Mouse (Mus musculus) embryo, embryonic 9.5 days (tissue): ENCODE data around the gene Rapgef5.

Experiments
- DNase-seq: peaks from one replicate; pipeline ENCODE4 v3.0.0-alpha.2; 2017; ENCODE audit errors: extremely low spot score

The Rapgef5 gene

DNA sequence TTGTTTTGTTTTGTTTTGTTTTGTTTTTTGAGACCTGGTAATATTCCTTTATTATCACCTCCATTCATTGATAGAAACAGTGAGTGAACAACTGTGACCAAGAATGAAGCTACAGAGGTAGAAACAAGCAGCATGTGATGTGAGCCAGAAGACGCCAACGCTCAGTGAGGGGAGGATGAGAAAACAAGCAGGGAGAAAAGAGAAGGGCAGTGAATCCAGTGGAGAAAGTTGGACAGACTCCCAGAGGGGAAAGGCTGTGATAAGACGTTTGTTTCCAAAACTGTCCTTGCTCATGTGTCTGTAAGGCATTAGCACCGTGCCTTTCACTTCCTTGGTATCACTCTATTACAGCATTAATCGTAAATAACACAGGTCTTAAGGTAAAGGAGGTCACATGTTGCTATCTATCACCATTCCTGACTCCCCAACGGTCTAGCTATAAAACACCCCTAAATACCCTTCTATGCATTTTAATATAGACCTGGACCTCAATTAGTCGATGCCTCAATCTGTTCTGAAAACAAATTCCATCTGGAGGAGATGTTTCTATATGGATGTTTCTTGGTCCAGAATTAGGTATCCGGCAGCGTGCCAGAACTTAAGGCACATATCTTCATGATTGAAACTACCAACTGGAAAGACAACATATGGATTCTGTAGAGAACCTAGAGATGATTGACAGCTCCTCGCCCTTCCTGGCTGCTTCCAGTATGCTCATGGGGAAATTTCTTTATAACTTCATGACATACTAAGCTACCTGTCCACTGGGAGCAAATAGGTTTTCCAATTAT, 153.5 kb downstream of the Rapgef5 start:
- DNase-seq: no peak

- DNase-seq: no peak
These were observed 156.9 kb downstream of the Rapgef5 start for GRCm38 (mm10) chr12:117673188-117673587.

DNA sequence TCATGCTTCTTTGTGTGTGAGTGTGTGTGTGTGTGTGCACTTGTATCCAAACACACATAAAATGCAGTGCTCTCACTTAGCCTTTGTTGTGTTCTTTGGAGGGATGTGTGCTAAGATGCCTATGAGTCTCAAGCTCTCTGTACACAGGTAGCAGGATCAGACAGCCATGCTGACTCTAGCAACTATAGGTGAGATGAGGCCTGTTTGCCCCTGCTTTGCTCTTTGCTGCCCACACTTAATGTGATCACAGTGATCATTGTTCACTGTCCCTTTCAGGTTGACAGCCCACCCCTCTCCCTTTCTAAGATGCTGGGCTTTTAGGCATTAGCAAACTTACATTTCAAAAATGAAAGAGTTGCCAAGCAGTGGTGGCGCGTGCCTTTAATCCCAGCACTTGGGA, 158.2 kb downstream of the Rapgef5 start:
- no peak for DNase-seq

DNA sequence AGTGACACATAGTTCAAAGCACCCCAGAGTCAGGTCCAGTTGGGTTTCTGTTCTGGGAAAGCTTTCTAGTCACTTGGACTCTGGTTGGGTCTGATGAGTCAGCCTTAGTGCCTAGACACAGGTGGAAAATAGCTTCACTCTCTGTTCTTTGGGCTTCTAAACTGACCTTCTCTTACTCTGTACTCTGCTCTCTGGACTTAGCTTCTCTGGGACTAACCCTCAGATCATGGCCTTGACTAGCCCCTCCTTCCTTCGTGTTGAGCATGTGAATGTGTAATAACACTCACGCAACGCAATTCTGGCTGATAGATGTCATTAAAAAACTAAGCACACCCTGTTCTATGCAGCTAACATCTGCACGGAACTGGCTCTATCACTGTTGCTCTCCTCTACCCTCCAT, 160.0 kb downstream of the Rapgef5 start:
- DNase-seq: no peak

GRCm38 (mm10) chr12:117678916-117679315, 162.6 kb downstream of the Rapgef5 start:
- DNase-seq: no peak

DNA sequence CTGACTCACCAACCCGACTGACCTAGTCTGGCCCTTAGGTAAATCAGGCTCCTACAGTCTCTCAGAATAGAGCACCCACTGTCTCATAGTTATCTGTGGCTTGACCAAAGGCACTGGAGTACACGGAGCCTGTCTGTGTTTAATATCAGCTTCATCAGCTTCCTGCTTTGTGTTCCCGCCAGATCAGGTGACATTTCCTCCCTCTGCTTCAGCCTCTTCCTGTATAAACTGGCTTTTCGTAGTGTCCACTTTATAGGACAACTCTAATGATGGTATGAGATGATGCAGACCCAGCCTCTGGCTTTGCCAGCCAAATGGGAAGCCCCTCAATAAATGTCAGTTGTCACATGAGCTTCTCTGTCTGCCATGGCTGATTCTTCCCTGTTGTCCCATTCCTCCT, 163.5 kb downstream of the Rapgef5 start:
- DNase-seq: no peak

DNA sequence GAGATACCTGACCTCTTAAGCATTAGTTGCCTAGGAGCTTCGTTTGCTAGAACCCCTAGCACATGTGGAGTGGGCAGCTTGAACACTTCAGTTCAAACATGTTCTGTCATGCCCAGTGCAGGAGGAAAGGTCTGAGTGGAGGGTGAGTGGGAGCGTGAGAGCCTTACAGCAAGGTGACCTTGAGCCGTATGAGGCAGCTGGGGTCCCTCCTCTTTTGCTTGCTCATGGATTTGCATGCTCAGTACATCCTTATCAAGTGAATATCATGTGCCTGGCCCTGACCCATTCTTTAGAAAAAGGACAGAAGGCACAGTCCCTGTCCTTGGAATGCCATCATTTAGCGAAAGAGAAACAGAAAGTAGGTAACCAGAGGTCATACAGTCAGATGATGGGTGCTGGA, 165.0 kb downstream of the Rapgef5 start:
- DNase-seq: no peak

DNA sequence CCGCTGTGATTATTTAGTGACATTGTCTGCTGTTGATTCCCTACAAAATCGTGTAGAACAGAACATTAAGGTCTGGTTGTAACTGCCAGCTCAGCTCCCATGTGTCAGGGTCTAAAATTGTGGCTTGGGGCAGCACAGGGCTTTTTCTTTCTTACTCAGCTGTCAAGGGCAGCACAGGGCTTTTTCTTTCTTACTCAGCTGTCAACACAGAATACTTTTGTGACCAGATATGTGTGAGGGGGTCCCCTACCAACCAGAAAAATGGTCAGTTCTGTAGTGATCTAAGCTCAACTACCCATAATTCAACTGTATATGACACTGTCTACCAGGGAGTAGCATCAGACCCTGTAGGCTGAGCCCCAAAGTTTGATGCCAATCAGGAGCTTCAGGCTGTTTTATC, 167.1 kb downstream of the Rapgef5 start:
- DNase-seq: no peak

DNA sequence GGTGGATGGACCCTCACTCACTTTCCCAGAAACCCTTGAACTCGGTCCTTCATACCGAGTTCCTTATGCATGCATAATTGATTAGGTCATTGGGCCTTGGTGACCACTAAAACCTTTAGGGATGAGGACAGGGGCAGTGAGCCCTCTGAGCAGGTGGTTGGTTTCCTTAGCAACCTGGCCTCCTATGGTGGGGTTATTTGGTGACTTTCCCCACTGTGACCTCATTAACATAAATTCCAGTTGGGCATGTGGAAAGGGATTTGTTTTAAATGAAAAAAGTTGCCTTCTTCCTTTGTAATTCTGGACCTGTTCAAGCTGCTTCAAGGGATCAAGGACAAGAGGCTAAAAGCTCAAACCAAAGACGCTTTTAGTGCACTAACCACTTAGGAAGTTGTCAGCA, 167.7 kb downstream of the Rapgef5 start:
- DNase-seq: no peak

GRCm38 (mm10) chr12:117684788-117685187, 168.5 kb downstream of the Rapgef5 start:
- no peak for DNase-seq

GRCm38 (mm10) chr12:117685336-117685735, 169.1 kb downstream of the Rapgef5 start:
- DNase-seq: no peak

GRCm38 (mm10) chr12:117686732-117687131, 170.5 kb downstream of the Rapgef5 start:
- DNase-seq: no peak

- peak; percentile 76 for DNase-seq
These were observed 172.6 kb downstream of the Rapgef5 start for GRCm38 (mm10) chr12:117688655-117689548.

DNA sequence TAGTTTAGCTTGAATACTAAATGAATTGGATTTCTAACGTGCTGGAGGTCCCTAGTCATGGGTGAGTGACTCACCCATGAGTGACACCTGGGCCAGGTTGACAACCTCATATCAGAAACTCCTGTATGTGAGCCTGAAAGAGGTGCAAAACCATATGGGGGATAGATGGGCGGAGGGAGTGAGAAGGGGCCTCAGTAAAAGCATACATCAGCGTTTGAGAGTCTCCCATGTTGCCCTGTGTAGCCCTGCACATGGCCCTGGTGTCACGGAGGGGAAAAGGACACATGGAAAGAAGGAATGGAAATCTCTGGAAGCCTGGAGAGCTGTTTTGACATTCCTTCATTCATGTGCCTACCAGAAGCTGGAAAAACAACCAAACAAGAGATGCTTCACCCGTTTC, 175.1 kb downstream of the Rapgef5 start:
- no peak for DNase-seq

DNA sequence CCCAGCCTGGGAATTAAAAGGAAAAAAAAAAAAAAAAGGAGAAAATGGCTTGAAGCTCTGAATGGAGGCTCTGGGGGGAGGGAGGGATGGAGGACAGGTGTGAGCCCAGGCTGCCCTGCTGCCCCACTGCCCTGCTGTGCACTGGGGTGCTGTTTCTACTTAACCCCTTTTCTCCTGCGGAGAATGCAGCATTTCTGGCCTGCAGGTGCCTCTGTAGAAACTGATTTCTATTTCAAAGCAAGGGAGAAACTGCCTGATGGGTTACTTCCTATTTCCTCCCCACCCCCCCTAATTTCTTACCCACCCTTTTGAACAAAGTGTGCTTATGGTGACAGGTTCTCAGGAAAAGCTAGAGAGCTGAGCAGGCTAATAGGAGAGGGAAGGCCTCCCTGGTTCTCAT, 176.5 kb downstream of the Rapgef5 start:
- no peak for DNase-seq

GRCm38 (mm10) chr12:117699950-117700665, 183.8 kb downstream of the Rapgef5 start:
- no peak for DNase-seq

DNA sequence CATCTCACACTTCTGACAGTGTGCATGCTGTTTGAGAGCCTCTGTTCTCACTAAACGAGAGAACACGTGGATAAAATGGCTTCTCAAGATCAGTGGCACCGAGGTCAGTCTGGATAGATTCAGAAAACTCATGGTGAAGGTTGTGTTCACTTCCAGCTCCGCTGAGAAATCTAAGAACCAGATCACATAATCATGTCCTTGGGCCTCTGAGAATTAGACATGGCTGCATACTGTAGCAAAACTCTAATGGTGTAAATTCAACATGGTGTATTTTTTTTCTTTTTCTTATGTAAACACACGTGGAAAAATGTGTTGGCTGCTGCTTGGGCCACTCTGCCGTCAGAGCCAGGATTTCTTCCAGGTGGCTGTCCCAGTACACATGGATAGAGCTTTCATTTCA, 184.6 kb downstream of the Rapgef5 start:
- no peak for DNase-seq

DNA sequence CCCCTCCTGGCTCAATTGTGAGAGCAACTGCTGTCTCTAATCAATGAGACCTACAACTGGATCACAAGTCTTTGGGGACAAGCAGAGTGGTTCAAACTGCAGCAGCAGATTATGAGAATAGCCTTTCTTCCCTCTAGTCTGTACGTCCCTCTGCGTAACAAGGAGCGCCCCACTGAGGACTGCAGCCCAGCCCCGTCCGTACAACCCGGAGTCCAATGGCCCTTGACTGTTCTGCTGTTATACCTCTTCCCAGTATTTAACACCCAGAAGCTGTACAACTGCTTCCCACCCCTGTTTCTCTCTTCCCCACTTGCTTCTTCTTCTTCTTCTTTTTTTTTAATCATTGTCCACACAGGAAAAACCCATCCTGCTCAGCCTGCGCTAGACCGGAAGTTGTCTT, 186.0 kb downstream of the Rapgef5 start:
- no peak for DNase-seq

DNA sequence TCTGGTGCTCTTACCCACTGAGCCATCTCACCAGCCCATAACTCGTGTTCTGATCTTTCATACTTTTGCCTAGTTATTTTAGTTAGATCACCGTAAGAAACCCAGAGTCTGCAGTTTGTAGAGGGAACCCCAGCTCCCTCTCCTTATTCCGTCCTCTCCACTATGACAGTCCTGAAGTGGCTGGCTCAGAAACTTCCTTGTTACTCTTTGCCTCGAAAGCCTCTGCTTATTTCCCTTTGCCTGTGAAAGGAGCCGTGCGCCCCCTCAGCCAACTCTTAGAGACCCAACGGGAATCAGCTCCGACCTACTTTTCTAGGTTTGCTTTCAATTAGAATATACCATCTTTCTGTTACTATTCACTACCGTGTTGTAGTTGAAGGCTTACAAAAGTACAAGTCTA, 186.6 kb downstream of the Rapgef5 start:
- DNase-seq: no peak

DNA sequence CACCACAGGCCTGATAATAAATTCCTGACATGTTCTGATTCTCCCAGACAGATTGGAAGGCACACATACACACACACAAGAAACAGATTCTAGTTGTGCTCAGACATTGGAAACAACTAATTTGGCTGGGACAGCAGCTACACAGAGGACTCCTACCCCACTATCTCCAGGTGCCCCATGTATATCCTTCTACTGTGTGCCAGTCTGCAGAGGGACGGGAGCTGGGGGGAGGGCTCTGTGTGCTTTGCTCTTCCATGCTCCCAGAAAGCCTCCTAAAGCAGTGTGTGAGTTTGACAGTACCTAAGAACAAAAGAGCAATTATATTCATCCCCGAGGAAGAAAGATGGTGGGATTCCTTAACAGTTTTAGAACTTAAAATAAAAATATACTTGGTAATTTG, 187.1 kb downstream of the Rapgef5 start:
- no peak for DNase-seq

- no peak for DNase-seq
These were observed 189.0 kb downstream of the Rapgef5 start for GRCm38 (mm10) chr12:117705308-117705707.

DNA sequence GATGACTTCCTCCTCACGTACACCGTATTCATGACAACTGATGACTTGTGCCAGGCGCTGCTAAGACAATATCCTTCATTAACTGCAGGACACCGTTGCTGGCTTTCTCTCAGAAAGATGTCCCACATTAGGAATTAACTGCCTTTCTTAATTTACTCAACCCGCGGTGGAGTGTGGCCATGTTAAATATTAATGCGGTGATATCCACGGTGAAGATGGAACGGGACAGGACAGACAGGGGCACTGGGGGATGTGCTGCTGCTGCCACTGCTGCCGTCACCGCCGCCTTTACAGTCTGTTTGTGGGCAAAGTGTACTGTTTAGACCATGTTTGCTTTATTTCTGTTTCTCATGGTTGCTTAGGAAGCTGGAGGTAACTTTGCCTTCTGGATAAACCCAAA, 193.0 kb downstream of the Rapgef5 start:
- DNase-seq: no peak
